Mouse (Mus musculus): ENCODE data around the gene Gm21209.
"Not testable (repeated sequence)": the region's sequence is repeated elsewhere in the genome, so short reads cannot be mapped to it uniquely, and the experiment has no call there.

Gm21209 gene

GRCm38 (mm10) chrY:49570856-49571255, at the start of gene Gm21209:
Gm21209 (plus strand) TSS chrY:49571156.
- DNase-seq (ENCODE audit: low read depth, low spot score), result not testable (repeated sequence)

Data from brain, adult 2 months (tissue).